Mouse (Mus musculus) erythroblast, embryonic 14.5 days (primary cell): Measurements from ENCODE around the gene Lhfp. TPM values are rescaled to one million over a fixed set of nuclear protein-coding genes. Genes with fewer than 3 reads are reported as not detected.
"Not testable (repeated sequence)": the region's sequence is repeated elsewhere in the genome, so short reads cannot be mapped to it uniquely, and the experiment has no call there.

Source experiments
- H3K27me3 ChIP-seq: 2 replicates; pipeline ENCODE4 v1.6.1; 2012; ENCODE audit warnings: inconsistent platforms; ENCODE audit not compliant: control insufficient read depth
- H3K36me3 ChIP-seq: 2 replicates; pipeline ENCODE4 v1.6.1; 2012; ENCODE audit warnings: mild to moderate bottlenecking, inconsistent platforms; ENCODE audit not compliant: control insufficient read depth
- H3K4me1 ChIP-seq: 2 replicates; pipeline ENCODE4 v1.6.1; 2012; ENCODE audit warnings: inconsistent platforms; ENCODE audit not compliant: control insufficient read depth
- H3K4me3 ChIP-seq: replicated peaks from 2 replicates; pipeline ENCODE3; 2012; ENCODE audit warnings: moderate library complexity, mild to moderate bottlenecking, inconsistent platforms
- H3K9me3 ChIP-seq: 2 replicates; pipeline ENCODE4 v1.6.1; 2012; ENCODE audit warnings: low read length, inconsistent platforms, mixed read lengths; ENCODE audit not compliant: control insufficient read depth
- GATA1 ChIP-seq: IDR thresholded peaks from 2 replicates; pipeline ENCODE4 v1.6.1; 2012; ENCODE audit warnings: low read length, inconsistent platforms, mixed read lengths
- TAL1 ChIP-seq: IDR thresholded peaks from 3 replicates; pipeline ENCODE4 v1.6.1; 2012; ENCODE audit warnings: low read length, inconsistent platforms, mixed read lengths
- polyA plus RNA-seq: library from polyadenylated mRNA; stranded (reverse); fragments of >175 nt; gene quantifications from 2 replicates; pipeline ENCODE4 v1.2.3, GENCODE M21; 2012

Gene Lhfp
- polyA plus RNA-seq, 1 experiment: not detected

DNA sequence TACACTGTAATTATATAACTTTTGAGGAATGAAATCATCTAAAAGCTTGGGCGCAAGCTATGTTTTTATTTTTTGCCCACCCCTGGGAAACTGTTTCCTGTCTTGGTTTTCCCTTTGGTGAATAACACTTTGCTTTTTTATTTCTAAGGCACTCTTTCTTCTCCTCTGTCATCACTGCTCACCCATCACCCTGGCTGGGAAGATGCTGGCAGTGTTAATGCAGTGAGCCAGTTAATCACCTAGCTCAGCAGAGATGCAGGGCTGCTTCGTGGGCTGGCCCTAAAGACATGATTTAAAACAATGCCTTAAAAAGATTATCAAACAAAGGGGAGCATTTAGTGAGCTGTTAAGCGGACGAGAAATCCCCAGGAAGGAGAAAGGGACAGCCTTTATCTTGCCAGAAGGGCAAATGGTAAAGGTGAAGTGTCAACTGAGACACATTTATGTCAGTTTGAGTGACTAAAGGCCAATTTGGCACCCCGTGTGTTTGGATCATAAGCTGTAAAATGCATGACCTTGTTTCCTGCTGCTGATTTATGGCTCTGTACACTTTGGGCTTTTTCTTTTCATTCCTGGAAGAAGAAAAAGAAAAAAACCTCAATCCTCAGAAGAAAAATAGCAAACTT is 60.9 kb downstream of the Lhfp start:
- Histone ChIP-seq H3K27me3 (no peaks in the 10 kb centered on the region), H3K4me1 (no peaks in the 10 kb centered on the region), H3K9me3 (no peaks in the 10 kb centered on the region), H3K36me3 (no peaks in the 10 kb centered on the region), H3K4me3 (no peak overlapping the region)
- TF ChIP-seq GATA1: no peak
- TF ChIP-seq TAL1: no peak

DNA sequence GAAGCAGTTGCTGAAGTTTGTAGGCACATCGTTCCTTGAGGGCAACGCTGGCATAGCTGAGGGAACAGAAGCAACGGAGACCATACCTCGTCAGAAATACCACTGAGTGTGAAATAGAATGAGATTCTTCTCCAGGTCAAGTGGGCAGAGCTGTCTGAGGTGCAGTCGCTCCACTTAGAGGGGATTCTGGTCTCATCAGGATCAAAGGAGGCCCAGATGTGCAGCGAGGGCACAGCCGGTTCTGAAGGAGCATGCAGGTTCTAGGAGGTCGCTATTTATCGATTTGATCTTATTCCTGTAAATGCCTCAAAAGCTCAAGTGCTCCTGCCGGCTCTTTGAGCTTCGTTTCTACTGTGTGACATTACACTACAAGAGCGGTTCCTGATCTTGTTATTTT is 61.4 kb downstream of the Lhfp start:
- Histone ChIP-seq H3K36me3 (no peaks in the 10 kb centered on the region), H3K4me3 (no peak overlapping the region), H3K27me3 (no peaks in the 10 kb centered on the region), H3K4me1 (no peaks in the 10 kb centered on the region), H3K9me3 (no peaks in the 10 kb centered on the region)
- TF ChIP-seq GATA1 (no peak), TAL1 (no peak)

DNA sequence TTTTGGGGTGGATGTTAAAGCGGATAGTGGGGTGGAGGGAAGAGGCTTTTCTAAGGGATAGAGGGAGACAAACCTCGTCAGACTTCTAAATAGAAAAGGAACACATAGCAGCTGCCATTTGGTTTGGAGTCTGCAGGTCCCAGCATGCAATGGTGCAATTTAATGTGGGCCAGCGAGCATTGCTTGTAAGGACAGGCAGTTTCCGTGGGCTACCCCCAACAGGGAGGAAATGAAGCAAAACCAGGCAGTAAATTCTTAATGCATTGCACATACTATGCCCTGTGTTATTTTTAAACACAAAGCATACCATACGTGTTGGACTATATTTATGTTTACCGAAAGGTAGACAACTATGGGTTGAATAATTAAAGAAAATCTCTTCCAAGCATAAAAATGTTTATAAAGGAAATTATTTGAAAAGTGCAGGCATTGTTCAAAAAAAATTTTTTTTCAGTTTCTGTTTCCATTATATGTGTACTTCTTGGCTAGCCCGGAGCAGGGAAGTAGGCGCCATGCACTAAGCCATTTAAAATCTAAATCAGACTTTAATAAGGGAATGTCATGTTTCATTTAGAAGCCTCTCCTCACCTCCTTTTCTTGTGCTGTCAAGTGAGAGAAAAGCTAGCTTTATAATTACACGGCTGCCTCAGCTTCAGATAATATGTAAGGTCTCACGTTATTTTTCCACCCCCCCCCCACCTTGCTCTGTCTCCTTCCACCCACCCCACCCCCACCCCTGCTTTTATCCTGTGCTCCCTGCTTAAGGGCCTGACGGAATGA is 67.5 kb downstream of the Lhfp start:
- Histone ChIP-seq H3K4me1 (no peaks in the 10 kb centered on the region), H3K9me3 (peaks cover 13% of the 10 kb centered on the region), H3K4me3 (no peak overlapping the region), H3K27me3 (no peaks in the 10 kb centered on the region), H3K36me3 (no peaks in the 10 kb centered on the region)
- TF ChIP-seq TAL1: no peak
- no peak for TF ChIP-seq GATA1

DNA sequence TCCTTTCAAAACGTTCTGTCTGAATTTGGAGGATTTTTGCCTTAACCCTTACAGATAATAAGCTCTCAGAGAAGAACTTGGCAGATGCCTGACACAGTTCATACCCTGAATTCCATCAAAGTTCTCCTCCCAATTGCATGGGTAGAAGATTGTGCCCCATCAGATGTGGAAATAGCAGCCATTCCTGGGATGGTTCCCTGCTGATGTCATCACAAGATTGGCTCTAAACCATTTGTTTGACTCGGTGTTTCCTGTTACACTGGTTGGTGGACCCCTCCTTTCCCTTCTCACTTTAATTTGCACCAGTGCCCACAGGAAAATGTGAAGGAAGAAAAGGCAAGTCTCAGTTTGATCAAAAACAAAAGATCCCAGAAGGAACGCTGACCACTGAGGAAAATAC is 68.6 kb downstream of the Lhfp start:
- Histone ChIP-seq H3K9me3 (peaks cover 13% of the 10 kb centered on the region), H3K4me3 (no peak overlapping the region), H3K27me3 (no peaks in the 10 kb centered on the region), H3K36me3 (no peaks in the 10 kb centered on the region), H3K4me1 (no peaks in the 10 kb centered on the region)
- no peak for TF ChIP-seq GATA1
- no peak for TF ChIP-seq TAL1

DNA sequence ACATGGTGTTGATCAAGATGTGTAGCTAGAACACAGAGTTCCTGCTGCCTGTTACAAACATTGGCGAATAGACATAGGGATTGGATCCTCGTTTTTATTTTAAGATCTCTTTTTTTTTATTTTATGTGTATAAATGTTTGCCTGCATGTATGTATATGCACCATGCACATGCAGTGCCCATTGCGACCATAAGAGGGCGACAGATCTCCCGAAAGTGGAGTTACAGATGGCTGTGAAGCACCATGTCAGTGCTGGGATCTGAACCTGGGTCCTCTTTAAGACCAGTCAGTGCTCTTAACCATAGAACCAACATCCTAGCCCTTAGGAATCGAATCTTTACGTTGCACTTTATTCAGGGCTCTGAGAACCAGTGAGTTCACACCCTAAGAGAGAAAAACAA is 70.7 kb downstream of the Lhfp start:
- TF ChIP-seq TAL1: no peak
- TF ChIP-seq GATA1: no peak

DNA sequence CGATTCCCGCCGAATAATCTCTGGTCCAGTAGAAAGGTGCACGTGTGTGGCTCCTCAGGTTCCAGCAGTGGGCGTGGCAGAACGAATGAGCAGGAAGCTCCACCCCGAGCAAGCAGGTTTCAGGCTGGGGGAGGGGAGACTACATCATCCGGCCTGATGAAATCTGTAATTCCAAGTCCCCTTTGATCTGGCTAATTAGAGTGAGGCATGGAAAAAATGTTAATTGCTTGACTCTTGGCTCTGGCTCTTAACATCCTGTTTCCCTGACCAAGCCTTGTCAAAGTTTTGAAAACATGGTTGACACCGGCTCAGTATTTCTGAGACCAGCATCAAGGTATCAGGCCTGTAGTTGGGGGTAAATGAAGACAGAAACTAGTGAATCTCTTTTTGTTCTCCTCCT is 77.4 kb downstream of the Lhfp start:
- H3K27me3 ChIP-seq, H3K9me3 ChIP-seq, H3K4me3 ChIP-seq, H3K4me1 ChIP-seq, H3K36me3 ChIP-seq: not testable (repeated sequence)

More for the DNA sequence above, 70.7 kb downstream of the Lhfp start:
- no peaks in the 10 kb centered on the region for H3K36me3 ChIP-seq
- H3K4me3 ChIP-seq: no peak overlapping the region
- H3K27me3 ChIP-seq: no peaks in the 10 kb centered on the region
- H3K4me1 ChIP-seq: no peaks in the 10 kb centered on the region
- peaks cover 13% of the 10 kb centered on the region for H3K9me3 ChIP-seq

DNA sequence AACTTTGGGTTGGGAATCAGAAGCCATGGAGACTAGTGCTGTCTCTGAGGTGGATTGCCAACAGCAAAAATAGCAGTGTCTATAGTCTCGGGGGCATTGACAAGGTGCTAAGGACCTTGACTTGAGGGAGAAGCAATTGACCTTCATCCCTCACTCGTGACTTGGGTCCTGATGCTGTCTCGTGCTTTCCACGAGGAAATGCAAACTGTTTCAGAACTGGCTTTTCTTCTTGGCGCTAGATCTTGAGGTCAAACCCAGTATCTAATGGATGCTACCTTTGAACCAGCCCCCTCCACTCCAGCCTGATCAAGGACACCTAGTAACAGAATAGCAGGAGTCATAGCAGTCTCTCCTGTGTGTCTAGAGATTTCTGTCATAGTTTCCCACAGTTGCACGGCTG is 78.7 kb downstream of the Lhfp start:
- Histone ChIP-seq H3K36me3 (no peaks in the 10 kb centered on the region), H3K27me3 (no peaks in the 10 kb centered on the region), H3K4me1 (no peaks in the 10 kb centered on the region), H3K4me3 (no peak overlapping the region), H3K9me3 (peaks cover 7% of the 10 kb centered on the region; the same call in 1 of the 2 replicates)
- no peak for TF ChIP-seq TAL1
- TF ChIP-seq GATA1: no peak

DNA sequence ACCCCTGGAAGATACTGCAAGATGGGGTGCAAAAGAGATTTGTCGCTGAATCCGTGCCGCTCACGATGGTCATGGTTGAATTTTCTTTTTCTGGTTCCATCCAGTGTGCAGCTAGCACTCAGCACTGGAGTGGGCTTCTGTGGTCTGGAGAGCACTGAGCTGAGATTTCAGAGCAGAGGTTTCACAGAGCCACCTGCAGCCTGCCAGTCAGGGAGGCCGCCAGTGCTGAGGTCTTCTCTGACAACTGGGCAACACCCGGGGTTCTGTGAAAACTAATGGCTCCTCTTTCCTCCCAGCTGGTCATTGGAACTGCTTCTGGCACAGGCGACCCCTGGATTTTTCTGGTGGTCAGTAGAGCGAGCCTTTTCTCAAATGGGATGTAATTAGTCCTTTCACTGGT is 84.2 kb downstream of the Lhfp start:
- Histone ChIP-seq H3K27me3 (no peaks in the 10 kb centered on the region), H3K4me1 (no peaks in the 10 kb centered on the region), H3K36me3 (no peaks in the 10 kb centered on the region), H3K9me3 (peaks cover 7% of the 10 kb centered on the region; the same call in 1 of the 2 replicates), H3K4me3 (no peak overlapping the region)
- TF ChIP-seq GATA1 (no peak), TAL1 (no peak)

DNA sequence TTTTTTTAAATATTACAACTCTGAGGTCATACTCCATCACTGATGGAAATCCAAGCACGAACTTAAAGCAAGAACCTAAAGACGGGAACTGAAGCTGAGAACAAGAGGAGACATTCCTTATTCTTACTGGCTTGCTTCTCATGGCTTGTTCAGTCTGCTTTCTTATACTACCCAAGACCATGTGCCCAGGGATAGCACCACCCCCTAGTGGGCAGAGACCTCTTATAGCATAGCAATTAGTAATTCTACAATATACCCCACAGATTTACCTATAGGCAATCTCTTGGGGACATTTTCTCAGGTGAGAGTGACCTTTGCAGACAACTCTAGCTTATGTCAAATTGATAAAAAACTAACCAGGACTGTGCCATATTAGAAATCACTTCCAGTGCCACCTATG is 97.5 kb downstream of the Lhfp start:
- H3K27me3 ChIP-seq: no peaks in the 10 kb centered on the region
- H3K9me3 ChIP-seq: 0 out of 2 replicates have a peak, but pooled peaks cover 2% of the 10 kb centered on the region
- TF ChIP-seq GATA1: no peak
- no peak for TF ChIP-seq TAL1
- no peak overlapping the region for H3K4me3 ChIP-seq
- no peaks in the 10 kb centered on the region for H3K4me1 ChIP-seq
- no peaks in the 10 kb centered on the region for H3K36me3 ChIP-seq
